14 mouse cellular contexts compared by ENCODE assay signal in the genomic region with DNA sequence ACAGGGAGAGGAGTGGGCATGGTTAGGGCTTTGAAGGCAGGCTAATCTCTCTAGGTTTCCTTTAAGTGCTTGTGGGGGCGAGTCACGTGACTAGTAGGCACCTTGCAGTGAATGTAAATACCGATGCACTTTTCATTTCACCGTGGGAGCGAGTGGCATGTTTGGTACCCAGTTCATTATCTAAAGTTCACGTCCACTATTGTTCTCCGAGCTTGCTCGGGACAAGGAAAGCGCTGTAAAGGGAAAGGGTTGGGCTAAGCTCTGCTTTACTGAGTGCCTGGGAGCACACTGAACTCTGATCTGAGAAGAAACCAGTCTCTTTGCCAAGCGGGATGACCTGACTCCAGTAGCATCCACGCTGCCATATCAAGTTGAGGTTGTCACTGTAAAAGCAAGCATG.
DNase-seq lines count a peak whose midpoint lies in the region; ATAC-seq and TF ChIP-seq lines count a peak whose summit lies in the region.
"Had no signal": no experiment of that assay in that cellular context is flagged by ENCODE, and none has a peak within 500 bp of the region (broad histone marks: within the 10 kb centered on the region; RNA-seq: fewer than 3 reads in every experiment).

No protein-coding gene starts in this region.

- H3K4me3 ChIP-seq in lung, embryonic 15.5 days = no peak overlapping the region
- no peak overlapping the region for H3K4me3 ChIP-seq in forebrain, embryonic 13.5 days
- H3K4me3 ChIP-seq in midbrain, embryonic 10.5 days = no peak overlapping the region
- H3K4me3 ChIP-seq in stomach, postnatal 0 days (ENCODE audit: low read depth, low read length) = no peak overlapping the region
- H3K4me3 ChIP-seq in liver, embryonic 11.5 days (ENCODE audit: low read depth, low read length) = no peak overlapping the region
- H3K4me3 ChIP-seq: limb, embryonic 10.5 days had no signal

- DNase-seq in lung, postnatal 25 days (ENCODE audit: low spot score) = no peak
- no peak for DNase-seq in midbrain, embryonic 10.5 days (ENCODE audit: low spot score)
- peak; percentile 29 for DNase-seq in stomach, postnatal 0 days (ENCODE audit: low spot score)
- no peak for DNase-seq in T-cell, adult 2 months (ENCODE audit: low spot score)
- DNase-seq in liver, embryonic 11.5 days (ENCODE audit: low spot score) = no peak
- DNase-seq: cerebellum, postnatal 25 days; gastrocnemius, postnatal 10 days; kidney, adult 2 months; lung, adult 2 months; thymus, postnatal 4 days had no signal

- WGBS in lung, embryonic 15.5 days = 41% methylated on average over 11 of the region's 11 CpGs
- 4% methylated on average over 11 of the region's 11 CpGs for WGBS in forebrain, embryonic 13.5 days
- WGBS in midbrain, embryonic 10.5 days = 25% methylated on average over 11 of the region's 11 CpGs
- 41% methylated on average over 11 of the region's 11 CpGs for WGBS in stomach, postnatal 0 days
- 46% methylated on average over 11 of the region's 11 CpGs for WGBS in liver, embryonic 11.5 days

- no peaks in the 10 kb centered on the region for H3K9me3 ChIP-seq in lung, embryonic 15.5 days
- H3K9me3 ChIP-seq in forebrain, embryonic 13.5 days (replicated peaks) = peaks cover 7% of the 10 kb centered on the region; the same call in 1 of the 2 replicates
- peaks cover 10% of the 10 kb centered on the region for H3K9me3 ChIP-seq in midbrain, embryonic 10.5 days (replicated peaks)
- no peaks in the 10 kb centered on the region for H3K9me3 ChIP-seq in stomach, postnatal 0 days (ENCODE audit: control insufficient read depth, low read length)
- H3K9me3 ChIP-seq in liver, embryonic 11.5 days (ENCODE audit: control insufficient read depth, low read length) = peaks cover 3% of the 10 kb centered on the region; the same call in 1 of the 2 replicates
- H3K9me3 ChIP-seq: limb, embryonic 10.5 days had no signal

- peaks cover 6% of the 10 kb centered on the region; the same call in 1 of the 2 replicates for H3K4me1 ChIP-seq in lung, embryonic 15.5 days
- peaks cover 52% of the 10 kb centered on the region for H3K4me1 ChIP-seq in forebrain, embryonic 13.5 days
- peaks cover 55% of the 10 kb centered on the region for H3K4me1 ChIP-seq in midbrain, embryonic 10.5 days
- no peaks in the 10 kb centered on the region for H3K4me1 ChIP-seq in stomach, postnatal 0 days (replicated peaks; ENCODE audit: control insufficient read depth, insufficient read depth)
- no peaks in the 10 kb centered on the region for H3K4me1 ChIP-seq in liver, embryonic 11.5 days (replicated peaks; ENCODE audit: control insufficient read depth, insufficient read depth, low read length)

- no peak for TF ChIP-seq EP300 in stomach, postnatal 0 days (optimal IDR thresholded peaks at IDR 0.05)

- peaks cover 8% of the 10 kb centered on the region for H3K27me3 ChIP-seq in lung, embryonic 15.5 days
- 0 out of 2 replicates have a peak, but pooled peaks cover 8% of the 10 kb centered on the region for H3K27me3 ChIP-seq in forebrain, embryonic 13.5 days
- peaks cover 36% of the 10 kb centered on the region for H3K27me3 ChIP-seq in midbrain, embryonic 10.5 days (ENCODE audit: low read depth, poor library complexity, severe bottlenecking)
- no peaks in the 10 kb centered on the region for H3K27me3 ChIP-seq in stomach, postnatal 0 days (ENCODE audit: control insufficient read depth, insufficient read depth, low read length)
- no peaks in the 10 kb centered on the region for H3K27me3 ChIP-seq in liver, embryonic 11.5 days (replicated peaks; ENCODE audit: control insufficient read depth, insufficient read depth, low read length)

- no peak overlapping the region for H3K9ac ChIP-seq in lung, embryonic 15.5 days
- peak overlapping the region; percentile 21; the same call in 1 of the 2 replicates for H3K9ac ChIP-seq in forebrain, embryonic 13.5 days
- no peak overlapping the region for H3K9ac ChIP-seq in stomach, postnatal 0 days (ENCODE audit: low read length)
- H3K9ac ChIP-seq in liver, embryonic 11.5 days (ENCODE audit: low read depth, low read length) = no peak overlapping the region

- H3K27ac ChIP-seq in lung, embryonic 15.5 days = no peak overlapping the region
- H3K27ac ChIP-seq in forebrain, embryonic 13.5 days = peak overlapping the region; percentile 40
- peak overlapping the region; percentile 38 for H3K27ac ChIP-seq in midbrain, embryonic 10.5 days (replicated peaks)
- H3K27ac ChIP-seq in stomach, postnatal 0 days (replicated peaks) = no peak overlapping the region
- no peak overlapping the region for H3K27ac ChIP-seq in liver, embryonic 11.5 days (ENCODE audit: low read depth, low read length)
- H3K27ac ChIP-seq: limb, embryonic 10.5 days had no signal

- peak overlapping the region; percentile 19 for H3K4me2 ChIP-seq in lung, embryonic 15.5 days
- H3K4me2 ChIP-seq in forebrain, embryonic 13.5 days = peak overlapping the region; percentile 46
- 0 out of 2 replicates have a peak overlapping the region, but pooled peaks have one; percentile 21 for H3K4me2 ChIP-seq in stomach, postnatal 0 days (replicated peaks; ENCODE audit: low read depth)
- no peak overlapping the region for H3K4me2 ChIP-seq in liver, embryonic 11.5 days

- no peak for TF ChIP-seq CTCF in stomach, postnatal 0 days (IDR thresholded peaks at IDR 0.05; ENCODE audit: low read depth)

- no peak for ATAC-seq in lung, embryonic 15.5 days (ENCODE audit: borderline replicate concordance, extremely low read depth, low FRiP score, low TSS enrichment)
- peak; percentile 4; the same call in 1 of the 2 replicates for ATAC-seq in forebrain, embryonic 13.5 days
- no peak for ATAC-seq in stomach, postnatal 0 days (ENCODE audit: low FRiP score, low TSS enrichment)
- no peak for ATAC-seq in liver, embryonic 11.5 days (replicated peaks; ENCODE audit: low FRiP score)
- ATAC-seq: activated CD4-positive, CD25-positive, alpha-beta regulatory T cell, adult 4 months had no signal

- 0 out of 2 replicates have a peak, but pooled peaks cover 4% of the 10 kb centered on the region for H3K36me3 ChIP-seq in lung, embryonic 15.5 days
- peaks cover 15% of the 10 kb centered on the region for H3K36me3 ChIP-seq in forebrain, embryonic 13.5 days (ENCODE audit: poor library complexity, severe bottlenecking)
- peaks cover 32% of the 10 kb centered on the region for H3K36me3 ChIP-seq in midbrain, embryonic 10.5 days
- H3K36me3 ChIP-seq in stomach, postnatal 0 days (ENCODE audit: control insufficient read depth, insufficient read depth, low read length) = peaks cover 7% of the 10 kb centered on the region; the same call in 1 of the 2 replicates
- H3K36me3 ChIP-seq in liver, embryonic 11.5 days (ENCODE audit: control insufficient read depth, insufficient read depth, low read length) = peaks cover 6% of the 10 kb centered on the region; the same call in 1 of the 2 replicates

Comparison
In these comparisons a context has a peak if more than half of its experiments do, and no peak if none do; other contexts are left out.
1. H3K27ac ChIP-seq: peak in forebrain, embryonic 13.5 days (single experiment) and midbrain, embryonic 10.5 days (single experiment); none in lung, embryonic 15.5 days (single experiment), stomach, postnatal 0 days (single experiment) and liver, embryonic 11.5 days (single experiment).